Mouse (Mus musculus): ENCODE results near the gene Rab1a. TPM values are rescaled to one million over a fixed set of nuclear protein-coding genes. Genes with fewer than 3 reads are reported as not detected.

The Rab1a gene
- total RNA-seq, 2 experiments from 2014 or later = 192 to 195 TPM

- intact Hi-C loops (cut with DNase I) = no loop called here
- DNase-seq (ENCODE audit: low spot score in 2 of 2) = no peak
Measured at GRCm38 (mm10) chr11:20244336-20245290, 43.4 kb downstream of the Rab1a start.

- DNase-seq (ENCODE audit: low spot score in 2 of 2) = no peak
- intact Hi-C loops (cut with DNase I) = no loop called here
Measured at GRCm38 (mm10) chr11:20245316-20245715, 44.1 kb downstream of the Rab1a start.

- intact Hi-C loops (cut with DNase I) = no loop called here
- no peak for DNase-seq (ENCODE audit: low spot score in 2 of 2)
Measured at GRCm38 (mm10) chr11:20246616-20247015, 45.4 kb downstream of the Rab1a start.

- intact Hi-C loops (cut with DNase I) = no loop called here
- no peak for DNase-seq (ENCODE audit: low spot score in 2 of 2)
Measured at GRCm38 (mm10) chr11:20247146-20247855, 46.1 kb downstream of the Rab1a start.

- intact Hi-C loops (cut with DNase I) = loop anchor here (2.0 kb wide), 1 partner anchor 47 kb away; the partner anchor contains the start of gene Rab1a
- DNase-seq (ENCODE audit: low spot score in 2 of 2) = no peak
Measured at GRCm38 (mm10) chr11:20248277-20248676, 47.0 kb downstream of the Rab1a start.

GRCm38 (mm10) chr11:20248840-20249239 lies 47.6 kb downstream of the Rab1a start:
- intact Hi-C loops (cut with DNase I) = loop anchor here (2.0 kb wide), 1 partner anchor 48 kb away; the partner anchor contains the start of gene Rab1a
- DNase-seq (ENCODE audit: low spot score in 2 of 2) = no peak

GRCm38 (mm10) chr11:20249296-20250110 lies 48.3 kb downstream of the Rab1a start, which contains the start of gene Cep68:
Cep68 (minus strand) TSS chr11:20249429.
- DNase-seq (ENCODE audit: low spot score in 2 of 2) = peak; percentile 95 to 96
- intact Hi-C loops (cut with DNase I) = loop anchor here (2.0 kb wide), 1 partner anchor 49 kb away; the partner anchor contains the start of gene Rab1a

GRCm38 (mm10) chr11:20250476-20251178 lies 49.4 kb downstream of the Rab1a start:
- intact Hi-C loops (cut with DNase I) = no loop called here
- DNase-seq (ENCODE audit: low spot score in 2 of 2) = no peak

GRCm38 (mm10) chr11:20253088-20253487 lies 51.9 kb downstream of the Rab1a start:
- DNase-seq (ENCODE audit: low spot score in 2 of 2) = no peak
- intact Hi-C loops (cut with DNase I) = no loop called here

- intact Hi-C loops (cut with DNase I) = no loop called here
- no peak for DNase-seq (ENCODE audit: low spot score in 2 of 2)
Measured at GRCm38 (mm10) chr11:20254791-20255190, 53.6 kb downstream of the Rab1a start.

- DNase-seq (ENCODE audit: low spot score in 2 of 2) = no peak
- intact Hi-C loops (cut with DNase I) = loop anchor here (1.0 to 2.0 kb wide), 2 partner anchors 70 to 138 kb away; partner anchors contain the start of gene Slc1a4
Measured at GRCm38 (mm10) chr11:20262628-20263380, 61.6 kb downstream of the Rab1a start.

GRCm38 (mm10) chr11:20269885-20270284 lies 68.7 kb downstream of the Rab1a start:
- intact Hi-C loops (cut with DNase I) = no loop called here
- DNase-seq (ENCODE audit: low spot score in 2 of 2) = no peak

GRCm38 (mm10) chr11:20275974-20276373 lies 74.7 kb downstream of the Rab1a start:
- DNase-seq (ENCODE audit: low spot score in 2 of 2) = no peak
- intact Hi-C loops (cut with DNase I) = no loop called here

Other genes starting within 250 kb of the Rab1a start
- gene Actr2, start 88.5 kb upstream of the Rab1a start, total RNA-seq (2021) = 100 to 1,000 TPM; 260 to 264 TPM
- gene Cep68, start 48.0 kb downstream of the Rab1a start, total RNA-seq (2021) = 10 to 100 TPM; 27.4 to 29.1 TPM
- gene Slc1a4, start 131.3 kb downstream of the Rab1a start, total RNA-seq (2021) = 10 to 100 TPM; 38.3 to 40.3 TPM